Mouse (Mus musculus) hindbrain, postnatal 0 days (tissue): Measurements from ENCODE around the gene Ccn1. TPM values are rescaled to one million over a fixed set of nuclear protein-coding genes. Genes with fewer than 3 reads are reported as not detected.
A peak's percentile ranks its signal among the peaks of the same experiment; 100 is the strongest.

Experiments used
- ATAC-seq: fragments of 200-750 bp; cut with Nextera tagmentation; 2 replicates; pipeline ENCODE4 v1.8.0; 2017; ENCODE audit warnings: mild to moderate bottlenecking, moderate TSS enrichment, moderate library complexity
- DNase-seq: peaks from one replicate; pipeline ENCODE4 v3.0.0-alpha.2; 2015; ENCODE audit warnings: low spot score
- H3K27ac ChIP-seq: fragments of 300-500 bp; sonication (generic); 2 replicates; pipeline ENCODE4 v1.5.1; 2014; ENCODE audit warnings: mild to moderate bottlenecking
- H3K27me3 ChIP-seq: fragments of 300-500 bp; sonication (generic); 2 replicates; pipeline ENCODE4 v1.6.1; 2014; ENCODE audit warnings: low read length, mixed read lengths; ENCODE audit not compliant: insufficient read depth
- H3K36me3 ChIP-seq: fragments of 300-500 bp; sonication (generic); 2 replicates; pipeline ENCODE4 v1.6.1; 2014; ENCODE audit warnings: low read length, mixed read lengths; ENCODE audit not compliant: insufficient read depth
- H3K4me1 ChIP-seq: fragments of 300-500 bp; sonication (generic); 2 replicates; pipeline ENCODE4 v1.6.1; 2014; ENCODE audit warnings: antibody characterized with exemption, low read length, mixed read lengths; ENCODE audit not compliant: insufficient read depth
- H3K4me2 ChIP-seq: fragments of 300-500 bp; sonication (generic); 2 replicates; pipeline ENCODE4 v1.6.1; 2014; ENCODE audit warnings: low read depth, mild to moderate bottlenecking, low read length, moderate library complexity, mixed read lengths
- H3K4me3 ChIP-seq: fragments of 300-500 bp; sonication (generic); 2 replicates; pipeline ENCODE4 v1.5.1; 2014; ENCODE audit warnings: low read length
- H3K9ac ChIP-seq: fragments of 300-500 bp; sonication (generic); replicated peaks from 2 replicates; pipeline ENCODE4 v1.6.1; 2014; ENCODE audit warnings: mild to moderate bottlenecking, low read length, moderate library complexity, mixed read lengths
- H3K9me3 ChIP-seq: fragments of 300-500 bp; sonication (generic); 2 replicates; pipeline ENCODE4 v1.6.1; 2016; ENCODE audit warnings: low read length, mixed read lengths
- CTCF ChIP-seq: IDR thresholded peaks from 2 replicates; pipeline ENCODE4 v1.5.1; 2016; ENCODE audit warnings: antibody characterized with exemption, control low read depth, low read depth
- WGBS: fragments of 180-500 bp; shearing (Covaris S2); extraction: QIAGEN DNeasy Blood & Tissue Kit; methylation state at CpG from one replicate; pipeline ENCODE4 v1.1.7; 2014; 5-methylcytosine and 5-hydroxymethylcytosine counted together
- polyA plus RNA-seq: library from polyadenylated mRNA; unstranded; fragments of >200 nt; fragmentation: Nextera tagmentation; extraction: Ambion mirVana; gene quantifications from 2 replicates; pipeline ENCODE4 v1.2.1, GENCODE M21; 2015
- total RNA-seq: library from RNA; depleted of rRNA; stranded (reverse); fragments of >200 nt; gene quantifications from 2 replicates; pipeline ENCODE4 v1.2.3, GENCODE M21; 2014

Gene Ccn1
- total and polyA plus RNA-seq, 2 experiments from 2014 or later, result 2.9 to 10.1 TPM

GRCm38 (mm10) chr3:145650298-145651011, 674 bp upstream of the Ccn1 start:
- peak overlapping the region; percentile 95 for H3K4me2 ChIP-seq
- peaks cover 23% of the 10 kb centered on the region for H3K4me1 ChIP-seq
- H3K36me3 ChIP-seq, result no peaks in the 10 kb centered on the region
- 0 out of 2 replicates have a peak, but pooled peaks have one; percentile 1 for ATAC-seq
- H3K9me3 ChIP-seq, result no peaks in the 10 kb centered on the region
- TF ChIP-seq CTCF, result no peak
- peak; percentile 24 for DNase-seq
- H3K27ac ChIP-seq, result no peak overlapping the region
- 0 out of 2 replicates have a peak, but pooled peaks cover 6% of the 10 kb centered on the region for H3K27me3 ChIP-seq
- H3K9ac ChIP-seq, result no peak overlapping the region
- H3K4me3 ChIP-seq, result peak overlapping the region; percentile 51
- WGBS, result 2% methylated on average over 18 of the region's 18 CpGs

- peaks cover 23% of the 10 kb centered on the region for H3K4me1 ChIP-seq
- no peak for ATAC-seq
- peak overlapping the region; percentile 56 for H3K9ac ChIP-seq
- DNase-seq, result peak; percentile 32
- peak; percentile 29; the same call in 1 of the 2 replicates for TF ChIP-seq CTCF
- H3K4me3 ChIP-seq, result peak overlapping the region; percentile 51
- H3K9me3 ChIP-seq, result no peaks in the 10 kb centered on the region
- WGBS, result 1% methylated on average over 48 of the region's 49 CpGs
- H3K27ac ChIP-seq, result peak overlapping the region; percentile 56; the same call in 1 of the 2 replicates
- peak overlapping the region; percentile 95 for H3K4me2 ChIP-seq
- H3K36me3 ChIP-seq, result no peaks in the 10 kb centered on the region
- H3K27me3 ChIP-seq, result 0 out of 2 replicates have a peak, but pooled peaks cover 6% of the 10 kb centered on the region
These were observed 560 bp downstream of the Ccn1 start for GRCm38 (mm10) chr3:145648991-145649851.

- no peaks in the 10 kb centered on the region for H3K9me3 ChIP-seq
- peak; percentile 74 for DNase-seq
- no peak overlapping the region for H3K9ac ChIP-seq
- ATAC-seq, result peak; percentile 81
- peaks cover 19% of the 10 kb centered on the region for H3K4me1 ChIP-seq
- H3K27ac ChIP-seq, result no peak overlapping the region
- peak; percentile 73 for TF ChIP-seq CTCF
- H3K36me3 ChIP-seq, result no peaks in the 10 kb centered on the region
- peak overlapping the region; percentile 51 for H3K4me3 ChIP-seq
- peak overlapping the region; percentile 95 for H3K4me2 ChIP-seq
- WGBS, result 13% methylated on average over 26 of the region's 26 CpGs
- 0 out of 2 replicates have a peak, but pooled peaks cover 6% of the 10 kb centered on the region for H3K27me3 ChIP-seq
These were observed 1.5 kb downstream of the Ccn1 start for GRCm38 (mm10) chr3:145648097-145648931.

DNA sequence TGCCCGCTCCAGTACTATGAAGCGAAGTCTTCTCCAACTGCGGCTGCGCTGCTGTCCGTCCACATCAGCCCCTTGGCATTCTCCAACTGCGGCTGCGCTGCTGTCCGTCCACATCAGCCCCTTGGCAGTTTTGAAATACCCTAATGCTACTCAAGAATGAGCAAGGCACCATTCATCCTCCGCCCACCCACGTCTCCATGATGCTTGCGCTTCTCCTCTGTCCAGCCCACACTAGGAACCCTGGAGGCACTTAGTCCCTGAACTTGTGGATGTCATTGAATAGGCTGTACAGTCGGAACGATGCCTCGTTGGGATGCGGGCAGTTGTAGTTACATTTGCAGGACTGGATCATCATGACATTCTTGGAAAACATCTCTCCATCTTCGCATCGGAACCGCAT, 2.4 kb downstream of the Ccn1 start:
- DNase-seq (no peak), ATAC-seq (no peak)
- peaks cover 13% of the 10 kb centered on the region for H3K4me1 ChIP-seq
- TF ChIP-seq CTCF, result no peak
- no peak overlapping the region for H3K4me3 ChIP-seq
- no peaks in the 10 kb centered on the region for H3K9me3 ChIP-seq
- H3K4me2 ChIP-seq, result no peak overlapping the region
- 0 out of 2 replicates have a peak, but pooled peaks cover 6% of the 10 kb centered on the region for H3K27me3 ChIP-seq
- H3K36me3 ChIP-seq, result no peaks in the 10 kb centered on the region
- H3K9ac ChIP-seq, result no peak overlapping the region
- WGBS, result 83% methylated on average over 18 of the region's 18 CpGs
- no peak overlapping the region for H3K27ac ChIP-seq

DNA sequence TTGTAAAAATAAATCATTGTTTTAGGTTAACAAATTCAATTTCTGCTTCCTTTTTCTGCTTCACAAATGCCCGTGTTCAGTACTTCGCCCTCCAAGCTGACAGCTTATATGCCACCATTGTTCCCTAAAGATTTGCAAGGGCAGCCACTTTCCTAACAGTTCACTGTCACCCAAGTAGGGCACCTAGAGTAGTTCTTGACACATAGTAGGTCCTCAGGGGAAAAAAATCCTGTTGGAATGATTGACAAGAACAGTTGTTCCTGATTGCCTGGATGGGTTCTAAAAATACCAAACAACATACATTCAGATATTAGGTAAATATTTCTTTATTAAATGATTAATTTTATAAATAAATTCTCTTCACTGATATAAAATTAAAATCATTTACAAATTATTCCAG, 3.1 kb downstream of the Ccn1 start:
- no peak for ATAC-seq
- no peak overlapping the region for H3K9ac ChIP-seq
- 65% methylated on average over 2 of the region's 2 CpGs for WGBS

DNA sequence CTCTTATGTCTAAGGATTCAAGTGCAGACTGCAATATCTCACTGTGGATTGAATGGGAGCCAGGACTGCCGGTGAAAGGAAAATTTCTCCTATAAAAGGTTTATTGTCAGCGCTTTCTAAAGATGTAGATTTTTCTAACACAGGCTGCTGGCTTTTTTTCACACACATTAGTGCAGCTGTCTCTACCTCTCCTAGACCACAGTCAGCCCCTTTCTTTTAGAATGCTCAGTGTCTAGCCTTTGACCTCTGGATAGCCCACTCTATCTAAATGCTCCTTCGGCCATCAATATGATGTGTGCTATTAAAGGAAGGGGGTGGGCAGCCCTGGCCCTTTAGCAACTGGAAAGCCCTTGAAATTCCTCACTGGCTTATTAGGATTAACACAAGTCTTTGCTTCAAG, 3.8 kb downstream of the Ccn1 start:
- Histone ChIP-seq H3K27ac (no peak overlapping the region), H3K9me3 (no peaks in the 10 kb centered on the region), H3K9ac (no peak overlapping the region), H3K4me3 (no peak overlapping the region), H3K27me3 (0 out of 2 replicates have a peak, but pooled peaks cover 6% of the 10 kb centered on the region), H3K4me1 (peaks cover 10% of the 10 kb centered on the region; the same call in 1 of the 2 replicates), H3K4me2 (no peak overlapping the region), H3K36me3 (no peaks in the 10 kb centered on the region)
- DNase-seq (no peak), ATAC-seq (no peak)
- 32% methylated on average over 3 of the region's 3 CpGs for WGBS
- no peak for TF ChIP-seq CTCF

More for the DNA sequence above, 3.1 kb downstream of the Ccn1 start:
- H3K4me3 ChIP-seq, result no peak overlapping the region
- H3K27ac ChIP-seq, result no peak overlapping the region
- H3K36me3 ChIP-seq, result no peaks in the 10 kb centered on the region
- H3K27me3 ChIP-seq, result 0 out of 2 replicates have a peak, but pooled peaks cover 6% of the 10 kb centered on the region
- H3K4me1 ChIP-seq, result peaks cover 10% of the 10 kb centered on the region; the same call in 1 of the 2 replicates
- no peak overlapping the region for H3K4me2 ChIP-seq
- no peaks in the 10 kb centered on the region for H3K9me3 ChIP-seq
- DNase-seq, result no peak
- no peak for TF ChIP-seq CTCF
